Mouse (Mus musculus) olfactory bulb, adult 2 months (tissue): Measurements from ENCODE around the gene AI837181.

Experiments used
- CTCF ChIP-seq: fragments of 200-500 bp; IDR thresholded peaks from 2 replicates; pipeline ENCODE4 v1.5.1; 2012; ENCODE audit warnings: low read depth, mild to moderate bottlenecking, low read length, moderate library complexity; ENCODE audit not compliant: insufficient read depth
- POLR2A ChIP-seq: fragments of 200-500 bp; IDR thresholded peaks from 2 replicates; pipeline ENCODE4 v1.6.1; 2012; ENCODE audit warnings: mild to moderate bottlenecking, low read depth, low read length, moderate library complexity; ENCODE audit not compliant: insufficient read depth

- no peak for TF ChIP-seq CTCF
- no peak for TF ChIP-seq POLR2A
Observed at GRCm38 (mm10) chr19:5431911-5432464, 7.0 kb downstream of the AI837181 start.
